Mouse (Mus musculus) cerebellum, adult 18-20 months (tissue): ENCODE results near the gene Ccdc33.

Experiments
- DNase-seq, 2 experiments: peaks; one replicate each; pipeline ENCODE4 v3.0.0; 2021

The Ccdc33 gene

DNA sequence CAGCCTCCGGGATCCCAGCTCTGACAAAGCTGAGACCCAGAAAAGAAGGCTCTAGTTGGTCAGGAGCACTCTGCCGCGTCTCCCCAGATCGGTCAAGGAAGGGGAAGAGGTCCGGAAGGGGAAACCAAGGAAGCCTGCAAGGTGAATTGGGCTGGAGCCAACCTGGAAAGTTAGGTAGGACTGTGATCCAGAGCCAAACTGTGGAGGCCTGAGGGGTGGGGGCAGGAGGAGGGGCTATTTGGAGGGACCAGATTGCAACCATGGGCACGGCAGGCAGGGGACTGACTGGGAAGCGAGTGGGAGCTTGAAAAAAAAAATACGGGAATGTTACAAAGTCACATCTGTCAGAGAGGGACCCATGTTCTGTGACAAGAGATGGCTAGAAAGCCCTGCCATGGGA, 10.9 kb upstream of the Ccdc33 start:
- no peak for DNase-seq

GRCm38 (mm10) chr9:58128926-58129413, 10.3 kb upstream of the Ccdc33 start:
- no peak for DNase-seq

DNA sequence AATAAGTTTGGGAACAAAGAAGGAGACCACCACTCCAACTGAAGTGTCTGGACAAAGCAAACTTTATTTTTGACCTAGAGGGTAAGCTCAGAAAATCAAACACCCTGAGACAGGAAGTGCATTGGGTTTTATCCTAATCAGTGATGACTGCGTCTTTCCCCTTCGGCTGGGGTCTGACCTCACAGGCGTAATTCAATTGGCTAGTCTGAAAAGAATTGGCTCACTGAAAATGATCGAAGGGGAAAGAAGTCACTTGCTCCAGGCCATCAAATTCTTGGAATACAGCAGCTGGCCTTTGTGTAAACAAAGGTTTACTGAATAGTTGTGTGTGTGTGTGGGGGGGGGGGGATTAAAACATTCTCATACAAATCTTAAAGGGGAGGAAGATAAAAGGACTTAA, 7.2 kb upstream of the Ccdc33 start:
- DNase-seq: no peak

DNA sequence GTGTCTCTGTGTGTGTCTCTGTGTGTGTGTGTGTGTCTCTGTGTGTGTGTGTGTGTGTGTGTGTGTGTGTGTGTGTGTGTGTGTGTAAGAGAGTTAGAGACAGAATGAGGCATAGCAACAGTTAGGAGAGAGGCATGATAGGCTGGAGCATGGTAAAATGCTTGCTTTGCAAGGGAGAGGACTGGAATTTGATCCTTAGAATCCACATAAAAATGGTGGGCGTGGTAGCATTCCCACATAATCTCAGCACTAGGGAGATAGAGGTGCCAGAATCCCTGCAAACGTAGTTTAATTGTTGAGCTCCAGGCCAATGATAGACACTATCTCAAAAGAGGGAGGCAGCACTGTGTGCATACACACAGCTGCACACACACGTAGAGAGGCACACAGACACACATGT, 6.5 kb upstream of the Ccdc33 start:
- DNase-seq: no peak

- no peak for DNase-seq
Measured at GRCm38 (mm10) chr9:58116024-58116651, 2.5 kb downstream of the Ccdc33 start.

GRCm38 (mm10) chr9:58115297-58115925, 3.2 kb downstream of the Ccdc33 start:
- no peak for DNase-seq

GRCm38 (mm10) chr9:58114019-58114418, 4.6 kb downstream of the Ccdc33 start:
- DNase-seq: no peak

- DNase-seq: no peak
Measured at GRCm38 (mm10) chr9:58113279-58113884, 5.2 kb downstream of the Ccdc33 start.

DNA sequence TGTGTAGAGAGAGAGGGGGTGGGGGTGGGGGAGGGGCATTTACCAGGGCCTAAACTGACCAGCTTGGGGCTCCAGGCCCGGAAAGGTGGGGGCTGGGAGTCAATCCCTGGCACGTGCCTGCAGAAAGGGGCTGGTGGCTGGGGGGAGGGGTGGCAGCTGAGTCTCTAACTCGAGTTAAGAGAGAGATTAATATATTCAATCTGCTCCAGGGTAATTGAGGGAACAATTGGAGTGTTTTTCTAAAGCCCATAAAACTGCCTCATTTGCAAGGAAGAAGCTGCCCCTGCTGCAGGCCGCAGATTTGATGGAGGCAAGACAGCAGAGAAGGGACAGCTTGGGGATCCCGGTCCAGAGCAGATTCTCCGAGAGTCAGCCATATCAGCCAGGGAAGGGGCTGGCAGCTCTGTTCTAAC, 5.8 kb downstream of the Ccdc33 start:
- DNase-seq: no peak

DNA sequence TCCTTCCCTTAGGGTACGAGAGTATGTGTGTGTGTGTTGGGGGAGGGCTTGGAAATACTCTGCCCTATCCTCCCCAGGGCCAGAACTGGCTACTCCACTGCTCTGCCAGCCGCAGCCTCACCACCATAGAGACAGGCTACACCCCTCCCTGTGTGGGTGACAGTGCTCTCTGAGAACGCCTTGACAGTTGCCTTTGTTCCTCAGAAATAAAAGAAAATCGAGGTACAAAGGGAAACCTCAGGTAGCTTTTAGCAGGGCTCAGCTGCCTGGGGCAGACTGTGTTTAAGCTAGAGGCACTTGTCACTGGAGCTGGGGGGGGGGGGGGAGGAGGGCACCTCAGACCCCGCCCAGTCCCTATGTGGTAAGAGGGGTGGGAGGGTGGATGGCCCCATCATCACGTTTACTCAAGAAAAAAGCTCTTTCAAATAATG, 6.3 kb downstream of the Ccdc33 start:
- DNase-seq: no peak

DNA sequence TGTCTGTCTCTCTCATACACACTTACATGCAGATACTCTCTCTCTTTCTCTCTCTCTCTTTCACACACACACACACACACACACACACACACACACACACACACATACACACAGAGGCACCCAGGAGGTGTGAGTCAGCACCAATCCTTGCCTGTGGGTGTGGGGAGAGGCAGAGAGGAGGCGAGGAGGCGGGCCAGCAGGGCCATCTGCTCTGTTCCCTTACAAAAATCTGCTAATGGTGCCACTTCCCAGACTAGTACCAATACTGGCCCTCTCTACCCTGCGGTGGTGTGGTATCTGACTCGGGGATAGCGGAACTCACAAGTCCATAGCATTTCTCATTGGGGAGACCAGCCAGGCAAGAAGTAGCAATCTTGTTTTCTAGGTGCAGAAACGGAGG, 7.2 kb downstream of the Ccdc33 start:
- DNase-seq: peak; percentile 86 to 91

DNA sequence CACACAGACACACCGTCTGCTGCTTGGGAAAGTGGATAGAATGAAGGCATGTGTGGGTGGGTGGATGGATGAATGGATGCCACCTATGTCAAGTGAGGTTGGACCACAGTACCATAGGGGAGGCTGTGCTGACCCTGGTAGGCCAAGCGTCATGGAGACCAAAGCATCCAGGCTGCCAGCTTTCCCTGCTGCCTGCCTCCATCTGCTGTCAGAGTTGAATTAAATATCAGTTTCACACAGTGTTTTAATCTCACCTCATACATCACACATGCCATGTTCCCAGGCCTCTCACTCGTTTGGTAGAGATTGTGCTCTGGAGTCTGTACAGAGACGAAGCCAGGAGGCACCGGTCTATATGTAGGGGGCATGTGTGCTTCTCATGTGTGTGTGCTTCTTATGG, 7.8 kb downstream of the Ccdc33 start:
- peak; percentile 46 to 47 for DNase-seq

DNA sequence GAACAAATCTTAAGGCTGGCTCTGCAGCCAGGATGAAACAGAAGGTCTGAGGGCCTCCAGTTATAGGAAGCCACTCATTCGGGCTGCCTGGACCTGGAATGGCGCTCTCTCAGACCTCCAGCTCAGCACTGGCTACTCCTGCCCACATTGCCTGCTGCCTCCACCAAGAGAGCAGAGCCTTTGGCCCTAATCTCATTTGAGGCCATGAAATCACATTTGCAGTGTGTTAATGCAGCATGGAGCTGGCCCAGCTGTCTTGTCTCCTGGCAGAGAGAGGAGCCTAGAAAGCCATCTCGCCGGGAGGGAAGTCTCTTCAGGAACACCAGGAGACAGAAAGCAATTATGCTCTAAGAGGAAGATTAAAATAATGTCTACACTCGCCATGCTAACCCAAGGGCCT, 11.1 kb downstream of the Ccdc33 start:
- no peak for DNase-seq

GRCm38 (mm10) chr9:58105595-58106169, 12.9 kb downstream of the Ccdc33 start:
- DNase-seq: no peak

DNA sequence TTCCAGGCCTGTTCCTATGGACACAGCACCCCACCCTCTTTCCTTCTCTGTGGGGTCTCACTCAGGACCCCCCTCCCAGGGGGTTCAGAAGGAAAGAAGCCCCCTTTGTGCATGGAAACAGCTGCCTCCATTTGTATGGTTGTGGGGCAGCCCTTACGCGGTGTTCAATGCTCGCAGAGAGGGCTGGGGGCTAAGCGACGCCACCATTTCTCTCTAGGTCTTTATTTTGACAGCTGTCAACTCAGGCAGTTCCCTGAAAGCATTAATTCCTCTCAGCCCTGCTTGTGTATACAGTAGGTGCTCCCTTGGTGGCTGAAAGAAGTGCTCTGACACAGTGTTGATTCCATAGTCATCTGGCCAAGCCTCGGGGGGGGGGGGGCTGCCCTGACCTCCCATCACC, 15.0 kb downstream of the Ccdc33 start:
- no peak for DNase-seq

- DNase-seq: no peak
Measured at GRCm38 (mm10) chr9:58102013-58102412, 16.6 kb downstream of the Ccdc33 start.

- no peak for DNase-seq
Measured at GRCm38 (mm10) chr9:58099836-58100565, 18.6 kb downstream of the Ccdc33 start.

DNA sequence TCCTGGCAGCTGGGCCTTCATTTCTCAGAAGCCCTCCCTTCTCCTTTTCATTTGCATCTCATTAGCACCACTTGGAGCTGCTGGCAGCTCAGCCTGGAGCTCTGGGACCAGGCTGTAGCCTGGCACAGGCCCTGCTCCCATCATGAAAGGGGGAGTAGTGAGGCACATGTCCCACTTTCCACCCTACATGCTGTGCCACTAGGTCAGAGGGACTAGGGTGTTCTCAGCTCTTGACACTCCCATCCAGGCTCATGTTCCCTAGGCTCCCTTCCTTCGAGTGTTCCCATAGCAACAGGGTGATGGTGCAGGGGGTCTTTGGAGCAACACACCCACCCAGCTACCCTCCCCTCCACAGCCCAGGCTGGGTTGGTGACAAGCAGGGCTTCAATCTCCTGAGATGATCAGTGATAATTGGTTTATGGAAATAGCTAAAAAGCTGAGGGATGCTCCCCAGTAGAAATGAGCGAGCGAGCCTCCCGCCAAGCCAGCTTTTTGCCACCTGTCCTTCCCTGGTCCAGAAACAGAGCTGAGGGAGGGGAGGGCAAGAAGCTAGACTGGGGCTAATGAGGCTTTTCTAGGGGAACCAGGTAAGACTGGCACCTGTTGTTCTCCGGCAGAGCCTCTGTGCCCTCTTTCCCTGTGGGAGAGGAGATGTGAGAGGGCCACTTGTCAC, 21.9 kb downstream of the Ccdc33 start:
- DNase-seq: peak; percentile 55

GRCm38 (mm10) chr9:58095977-58096376, 22.6 kb downstream of the Ccdc33 start:
- no peak for DNase-seq

DNA sequence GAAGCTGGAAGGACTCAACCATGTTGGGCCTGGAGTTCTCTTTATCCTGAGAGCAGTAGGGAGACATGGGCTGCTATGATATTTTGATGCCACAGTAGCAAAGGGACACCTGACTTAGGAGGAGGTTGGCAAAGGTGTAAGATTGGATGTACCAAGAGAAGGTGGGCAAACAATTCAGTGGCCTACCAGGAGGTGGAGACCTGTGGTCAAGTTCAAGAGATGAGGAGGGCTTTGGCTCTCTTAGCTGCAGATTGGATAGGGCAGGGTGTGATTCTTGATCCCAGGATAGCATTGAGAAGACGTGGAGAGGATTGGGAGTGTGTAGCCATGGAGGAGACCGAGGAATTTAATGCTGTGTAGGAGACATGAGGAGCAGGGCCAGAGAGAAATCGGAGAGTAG, 24.8 kb downstream of the Ccdc33 start:
- DNase-seq: no peak

GRCm38 (mm10) chr9:58092581-58093269, 25.9 kb downstream of the Ccdc33 start:
- DNase-seq: peak; percentile 93 to 96
